Mouse (Mus musculus) ES-Bruce4 (cell line): ENCODE results near the gene Rxra. TPM values are rescaled to one million over a fixed set of nuclear protein-coding genes. Genes with fewer than 3 reads are reported as not detected.

Experiments used
- H3K27ac ChIP-seq: 2 replicates; pipeline ENCODE4 v1.5.1; 2012; ENCODE audit warnings: low read length, inconsistent platforms; ENCODE audit not compliant: insufficient read depth
- H3K27me3 ChIP-seq: 2 replicates; pipeline ENCODE4 v1.6.1; 2012; ENCODE audit warnings: mild to moderate bottlenecking, low read length, inconsistent platforms; ENCODE audit not compliant: control insufficient read depth, poor library complexity, insufficient read depth, severe bottlenecking
- H3K36me3 ChIP-seq: 2 replicates; pipeline ENCODE4 v1.6.1; 2012; ENCODE audit warnings: inconsistent platforms, mild to moderate bottlenecking, low read length, moderate library complexity; ENCODE audit not compliant: control insufficient read depth, poor library complexity, insufficient read depth, severe bottlenecking
- H3K4me1 ChIP-seq: one replicate; pipeline ENCODE4 v1.8.1; 2011; ENCODE audit warnings: low read length; ENCODE audit not compliant: control insufficient read depth, insufficient read depth
- H3K4me3 ChIP-seq: 2 replicates; pipeline ENCODE4 v1.5.1; 2011; ENCODE audit warnings: low read depth, mild to moderate bottlenecking, low read length
- H3K9ac ChIP-seq: 2 replicates; pipeline ENCODE4 v1.6.1; 2012; ENCODE audit warnings: low read depth, mild to moderate bottlenecking, inconsistent platforms; ENCODE audit not compliant: poor library complexity, severe bottlenecking
- H3K9me3 ChIP-seq: replicated peaks from 2 replicates; pipeline ENCODE4 v1.6.1; 2012; ENCODE audit warnings: mild to moderate bottlenecking, low read length, inconsistent platforms; ENCODE audit not compliant: control insufficient read depth, poor library complexity, insufficient read depth, severe bottlenecking
- CTCF ChIP-seq: IDR thresholded peaks from one replicate; pipeline ENCODE4 v1.8.1; 2011; ENCODE audit warnings: low read depth, low read length
- EP300 ChIP-seq: IDR thresholded peaks from 2 replicates; pipeline ENCODE4 v1.6.1; 2011; ENCODE audit warnings: low read depth, low read length; ENCODE audit not compliant: insufficient read depth
- POLR2A ChIP-seq: IDR thresholded peaks from one replicate; pipeline ENCODE4 v1.8.1; 2011; ENCODE audit warnings: low read length; ENCODE audit not compliant: insufficient read depth
- polyA plus RNA-seq: library from polyadenylated mRNA; stranded (reverse); fragments of >200 nt; gene quantifications from 2 replicates; pipeline ENCODE4 v1.2.4, GENCODE M21; 2011; ENCODE audit warnings: low read depth; ENCODE audit not compliant: missing spikeins, insufficient read depth, insufficient read length

Rxra gene
- polyA plus RNA-seq, 1 experiment: 10.0 TPM

GRCm38 (mm10) chr2:27702283-27702682 lies 26.0 kb downstream of the Rxra start:
- no peak overlapping the region for H3K4me3 ChIP-seq
- H3K9me3 ChIP-seq: no peaks in the 10 kb centered on the region
- no peaks in the 10 kb centered on the region for H3K36me3 ChIP-seq
- peaks cover 5% of the 10 kb centered on the region for H3K4me1 ChIP-seq
- no peak overlapping the region for H3K27ac ChIP-seq
- no peaks in the 10 kb centered on the region for H3K27me3 ChIP-seq
- TF ChIP-seq EP300 (no peak), POLR2A (no peak), CTCF (no peak)
- no peak overlapping the region for H3K9ac ChIP-seq

GRCm38 (mm10) chr2:27702904-27703666 lies 26.8 kb downstream of the Rxra start:
- TF ChIP-seq EP300: no peak
- no peak for TF ChIP-seq POLR2A
- TF ChIP-seq CTCF: no peak
- no peak overlapping the region for H3K9ac ChIP-seq

DNA sequence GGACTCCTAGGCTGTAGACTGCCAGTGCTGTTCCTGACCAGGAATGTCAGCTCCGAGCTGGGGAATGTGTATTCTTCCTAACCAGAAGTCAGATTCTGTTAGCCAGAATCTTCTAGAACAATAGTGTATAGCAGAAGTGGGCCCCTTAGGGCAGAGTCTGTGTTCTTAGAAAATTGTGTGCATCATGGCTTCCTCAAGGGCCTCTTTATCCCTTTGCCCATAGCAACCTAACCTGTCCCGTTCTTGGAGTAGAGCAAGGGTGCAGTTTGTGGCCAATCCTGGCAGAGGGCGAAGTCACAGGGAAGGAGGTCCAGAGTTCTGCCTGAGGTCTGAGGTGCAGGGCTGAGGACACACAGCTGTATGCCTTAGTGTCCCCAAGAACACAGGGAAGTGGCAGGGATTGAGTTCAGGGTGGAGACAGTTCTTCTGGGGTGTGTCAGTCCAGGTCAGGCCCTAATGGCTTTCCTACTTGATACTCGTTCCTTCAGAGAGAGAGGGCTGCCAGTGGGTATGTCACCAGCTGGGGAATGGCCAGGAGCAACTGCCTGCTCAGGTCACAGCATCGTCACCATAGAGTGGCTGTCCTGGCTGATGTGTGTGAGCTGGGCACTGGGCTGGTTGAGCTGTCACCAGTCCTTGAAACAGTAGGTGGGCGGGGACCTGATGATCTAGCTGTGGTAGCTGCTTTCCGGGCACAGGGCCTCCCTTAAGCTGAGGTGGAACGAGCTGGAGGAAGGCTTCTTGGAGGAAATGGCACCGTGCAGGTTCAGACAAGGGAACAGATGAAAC lies 27.8 kb downstream of the Rxra start:
- H3K9me3 ChIP-seq: no peaks in the 10 kb centered on the region
- TF ChIP-seq CTCF: no peak
- TF ChIP-seq POLR2A: no peak
- TF ChIP-seq EP300: no peak
- H3K9ac ChIP-seq: no peak overlapping the region
- peaks cover 5% of the 10 kb centered on the region for H3K4me1 ChIP-seq
- no peak overlapping the region for H3K4me3 ChIP-seq
- H3K36me3 ChIP-seq: no peaks in the 10 kb centered on the region
- no peaks in the 10 kb centered on the region for H3K27me3 ChIP-seq
- H3K27ac ChIP-seq: no peak overlapping the region

More at GRCm38 (mm10) chr2:27702904-27703666, 26.8 kb downstream of the Rxra start:
- Histone ChIP-seq H3K4me3 (no peak overlapping the region), H3K27me3 (no peaks in the 10 kb centered on the region), H3K27ac (no peak overlapping the region), H3K9me3 (no peaks in the 10 kb centered on the region), H3K36me3 (no peaks in the 10 kb centered on the region), H3K4me1 (peaks cover 5% of the 10 kb centered on the region)

DNA sequence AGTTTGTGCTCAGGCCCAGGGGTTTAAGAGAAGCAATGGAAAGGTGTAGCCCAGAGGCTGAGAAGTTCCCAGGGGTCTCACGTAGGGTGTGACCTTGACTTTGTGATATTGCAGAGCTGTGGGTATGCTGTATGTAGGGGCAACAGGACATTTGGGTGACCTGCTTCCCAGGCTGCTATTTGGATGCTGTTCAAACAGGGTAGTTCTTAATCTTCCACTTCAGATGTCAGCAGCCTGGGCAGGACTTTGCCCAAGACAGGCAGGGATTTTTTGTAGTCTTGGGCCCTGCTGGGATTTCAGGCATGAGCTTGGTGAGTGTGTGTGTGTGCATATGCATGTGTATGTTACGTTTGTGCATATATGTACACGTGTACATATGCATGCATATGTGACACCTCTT lies 28.4 kb downstream of the Rxra start:
- Histone ChIP-seq H3K4me1 (peaks cover 5% of the 10 kb centered on the region), H3K27me3 (no peaks in the 10 kb centered on the region), H3K27ac (no peak overlapping the region), H3K4me3 (no peak overlapping the region), H3K36me3 (no peaks in the 10 kb centered on the region), H3K9ac (no peak overlapping the region), H3K9me3 (no peaks in the 10 kb centered on the region)
- TF ChIP-seq EP300: no peak
- no peak for TF ChIP-seq POLR2A
- TF ChIP-seq CTCF: no peak

DNA sequence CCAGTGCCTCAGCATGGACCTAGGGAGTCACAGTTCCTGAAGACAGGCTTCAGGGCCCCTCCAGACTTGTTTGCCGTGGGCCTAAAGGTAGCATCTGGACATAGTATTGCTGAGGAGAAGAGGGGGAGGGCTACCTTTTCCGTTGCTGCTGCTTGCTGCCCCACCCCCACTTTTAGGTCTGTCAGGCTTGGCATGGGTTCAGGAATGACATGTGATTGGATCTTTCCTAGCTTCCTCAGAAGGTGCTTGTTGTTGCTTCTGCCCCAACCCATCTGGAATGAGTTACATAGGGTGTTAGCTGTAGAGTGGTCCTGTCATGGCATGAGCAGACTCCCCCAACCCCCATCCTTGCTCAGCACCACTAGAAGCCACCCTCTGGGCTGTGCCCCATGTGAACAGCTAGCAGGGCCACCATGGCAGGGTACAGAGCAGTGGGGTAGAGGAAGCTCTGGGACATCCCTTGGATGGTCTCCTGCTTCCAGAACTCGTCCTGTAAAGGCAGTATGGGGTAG lies 34.7 kb downstream of the Rxra start:
- no peaks in the 10 kb centered on the region for H3K36me3 ChIP-seq
- TF ChIP-seq CTCF (no peak), EP300 (no peak), POLR2A (no peak)
- H3K4me1 ChIP-seq: no peaks in the 10 kb centered on the region
- no peak overlapping the region for H3K4me3 ChIP-seq
- H3K27ac ChIP-seq: no peak overlapping the region
- H3K9me3 ChIP-seq: no peaks in the 10 kb centered on the region
- no peak overlapping the region for H3K9ac ChIP-seq
- H3K27me3 ChIP-seq: no peaks in the 10 kb centered on the region

GRCm38 (mm10) chr2:27712626-27713025 lies 36.4 kb downstream of the Rxra start:
- Histone ChIP-seq H3K4me1 (no peaks in the 10 kb centered on the region), H3K36me3 (no peaks in the 10 kb centered on the region), H3K4me3 (no peak overlapping the region), H3K9ac (no peak overlapping the region), H3K27me3 (no peaks in the 10 kb centered on the region), H3K9me3 (no peaks in the 10 kb centered on the region), H3K27ac (no peak overlapping the region)
- TF ChIP-seq CTCF: no peak
- TF ChIP-seq EP300: no peak
- TF ChIP-seq POLR2A: no peak
